Mouse (Mus musculus) bone marrow, adult 2 months (tissue): ENCODE results near the gene Cacna2d2.

Experiments
- CTCF ChIP-seq: fragments of 200-500 bp; IDR thresholded peaks from 2 replicates; pipeline ENCODE4 v1.5.1; 2011; ENCODE audit warnings: low read length, control low read depth; ENCODE audit not compliant: control insufficient read depth, insufficient read depth
- POLR2A ChIP-seq: fragments of 200-500 bp; IDR thresholded peaks from 2 replicates; pipeline ENCODE4 v1.6.1; 2011; ENCODE audit warnings: low read depth, mild to moderate bottlenecking, control low read depth, low read length, borderline replicate concordance; ENCODE audit not compliant: control insufficient read depth

DNA sequence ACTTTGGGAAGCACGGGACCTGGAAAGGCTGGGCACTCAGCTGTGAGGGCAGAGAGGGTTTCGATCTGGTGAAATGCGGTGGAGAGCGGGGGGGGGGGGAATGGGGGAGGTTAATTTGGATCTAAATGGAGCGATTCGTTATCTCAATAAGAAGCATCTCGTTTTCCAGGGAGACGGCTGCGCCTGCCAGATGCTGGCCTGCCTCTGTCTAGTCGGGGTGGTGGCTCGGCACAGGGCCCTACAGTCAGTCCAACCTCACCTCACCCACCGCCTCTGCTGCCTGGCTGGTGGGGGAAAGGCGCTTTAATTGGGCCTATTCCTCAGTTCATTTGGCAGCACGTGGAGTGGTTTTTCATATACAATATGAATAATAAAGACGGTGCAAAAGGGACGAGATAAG is 81.9 kb downstream of the Cacna2d2 start:
- TF ChIP-seq POLR2A (no peak), CTCF (no peak)
